Mouse (Mus musculus) heart, adult 2 months (tissue): ENCODE data around the gene Spata21.

Experiments used
- CTCF ChIP-seq: fragments of 200-600 bp; IDR thresholded peaks from 2 replicates; pipeline ENCODE4 v1.8.1; 2022; ENCODE audit warnings: antibody characterized with exemption, mild to moderate bottlenecking, moderate library complexity
- POLR2A ChIP-seq: fragments of 200-500 bp; IDR thresholded peaks from 2 replicates; pipeline ENCODE4 v1.6.1; 2011; ENCODE audit warnings: mild to moderate bottlenecking, low read depth, low read length, control low read depth; ENCODE audit not compliant: insufficient read depth

DNA sequence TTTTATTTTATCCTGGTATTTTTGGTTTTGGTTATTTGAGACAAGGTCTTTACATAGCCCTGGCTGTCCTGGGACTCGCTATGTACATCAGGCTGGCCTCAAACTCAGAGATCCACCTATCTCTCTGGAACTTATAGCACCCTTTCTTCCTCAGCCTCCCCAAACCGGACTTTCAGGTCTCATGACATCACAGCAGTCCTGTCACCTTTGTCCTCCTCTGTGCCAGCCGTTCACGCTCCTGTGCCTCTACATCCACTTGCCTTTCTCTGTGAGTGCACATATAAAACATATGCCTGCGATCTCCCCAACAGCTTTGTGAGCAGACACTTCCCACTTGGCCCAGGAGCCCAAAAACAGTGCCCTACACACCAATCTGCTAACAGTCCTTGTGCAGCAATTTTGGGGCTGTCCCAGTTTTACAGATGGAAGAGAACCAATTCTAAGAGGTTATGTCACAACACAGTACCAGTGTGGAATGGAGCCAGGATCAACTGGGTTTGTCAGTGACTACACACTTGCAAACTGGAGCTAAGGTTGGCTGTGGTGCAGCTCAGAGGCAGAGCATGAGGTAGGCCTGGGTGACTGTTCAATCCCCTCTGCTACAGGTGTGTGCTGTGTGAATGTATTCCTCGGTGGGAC lies 42.7 kb downstream of the Spata21 start:
- TF ChIP-seq POLR2A (no peak), CTCF (no peak)
